Mouse (Mus musculus) brain, embryonic 14.5 days (tissue): Measurements from ENCODE around the gene Gtf2ird2. TPM values are rescaled to one million over a fixed set of nuclear protein-coding genes. Genes with fewer than 3 reads are reported as not detected.
A peak's percentile ranks its signal among the peaks of the same experiment; 100 is the strongest.

Experiments used
- DNase-seq: peaks from one replicate; pipeline ENCODE4 v3.0.0-alpha.2; 2011; ENCODE audit warnings: low read depth
- CTCF ChIP-seq: fragments of 200-500 bp; IDR thresholded peaks from 2 replicates; pipeline ENCODE4 v1.5.1; 2012; ENCODE audit warnings: inconsistent platforms, mild to moderate bottlenecking, moderate library complexity, borderline replicate concordance; ENCODE audit not compliant: insufficient read depth, insufficient read length; ENCODE audit errors: extremely low read depth
- POLR2A ChIP-seq: fragments of 200-500 bp; IDR thresholded peaks from 2 replicates; pipeline ENCODE4 v1.6.1; 2012; ENCODE audit warnings: mild to moderate bottlenecking, inconsistent platforms, borderline replicate concordance; ENCODE audit not compliant: poor library complexity, insufficient read depth, insufficient read length, severe bottlenecking; ENCODE audit errors: extremely low read depth
- polyA plus RNA-seq: library from polyadenylated mRNA; depleted of rRNA; stranded (reverse); fragments of >200 nt; gene quantifications from 2 replicates; pipeline ENCODE4 v1.2.3, GENCODE M21; 2012

Gtf2ird2 gene
- polyA plus RNA-seq, 1 experiment, result 22.1 TPM

DNA sequence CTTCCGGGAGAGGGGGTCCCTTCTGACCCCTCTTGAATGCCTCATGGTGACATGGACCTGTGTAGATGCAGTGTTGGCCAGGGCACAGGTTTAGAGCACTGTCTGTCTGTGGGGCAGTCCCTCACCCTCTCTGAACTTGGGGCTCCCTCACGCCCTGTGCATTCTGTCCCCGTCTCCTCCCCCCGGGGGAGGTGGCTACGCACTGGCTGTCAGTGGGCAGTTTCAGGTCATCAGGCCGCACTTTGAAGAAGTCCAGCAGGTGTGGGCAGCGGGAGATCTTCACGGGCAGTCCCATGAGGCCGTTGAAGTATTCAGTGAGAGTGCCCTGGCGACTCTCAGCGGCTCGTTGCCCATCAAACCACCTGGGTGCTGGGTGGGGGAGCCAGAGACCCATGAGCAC is 43.1 kb downstream of the Gtf2ird2 start:
- no peak for DNase-seq
- TF ChIP-seq POLR2A, result no peak

DNA sequence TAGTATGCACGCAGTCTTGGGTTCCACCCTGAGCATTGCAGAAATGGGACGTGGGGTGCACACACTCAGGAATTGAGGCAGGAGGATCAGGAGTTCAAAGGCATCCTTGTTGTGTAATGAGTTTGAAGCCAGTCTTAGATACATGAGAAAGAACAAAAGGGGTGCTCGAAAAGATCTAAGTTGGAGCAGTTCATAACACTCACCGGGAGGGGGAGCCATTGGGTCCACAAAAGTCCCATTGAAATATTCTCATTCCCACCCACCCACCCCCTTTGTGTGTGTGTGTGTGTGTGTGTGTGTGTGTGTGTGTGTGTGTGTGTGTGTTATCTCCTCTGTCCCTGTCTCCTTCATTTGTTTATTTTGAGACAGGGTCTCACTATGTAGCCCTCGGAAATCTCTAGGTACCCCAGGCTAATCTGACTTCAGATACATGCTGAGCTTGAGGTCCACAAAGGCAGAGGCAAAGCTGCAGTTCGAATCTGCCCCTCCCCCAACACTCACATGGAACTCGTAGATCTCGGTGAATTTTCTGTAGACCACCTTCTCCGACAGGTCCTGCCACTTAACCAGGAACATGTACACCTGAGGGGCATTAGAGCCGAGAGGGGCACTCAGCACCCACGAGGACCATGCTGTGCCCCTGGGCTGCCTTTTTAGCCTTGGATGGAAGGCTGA is 43.9 kb downstream of the Gtf2ird2 start:
- peak; percentile 59 for DNase-seq
- TF ChIP-seq CTCF (peak; percentile 44; the same call in 1 of the 2 replicates), POLR2A (no peak)

DNA sequence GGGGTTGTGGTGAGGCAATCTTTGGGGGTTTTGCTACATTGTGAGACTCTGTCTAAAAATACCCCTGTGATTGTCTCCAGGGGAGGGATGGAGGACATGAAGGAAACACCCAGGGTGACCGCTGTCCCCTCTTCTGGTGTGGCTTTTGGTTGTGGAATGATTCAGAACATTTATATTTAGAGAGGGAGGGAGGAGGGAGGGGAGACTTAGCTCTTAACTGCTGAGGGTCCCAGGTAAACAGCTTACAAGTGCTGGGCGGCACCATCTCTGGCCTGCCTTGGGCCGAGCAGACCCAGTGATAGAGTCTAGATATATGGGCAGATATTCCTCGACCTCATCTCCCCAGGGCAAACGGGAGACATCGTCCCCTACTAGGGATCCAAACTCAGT is 44.4 kb downstream of the Gtf2ird2 start:
- TF ChIP-seq POLR2A (no peak), CTCF (no peak)
- no peak for DNase-seq

DNA sequence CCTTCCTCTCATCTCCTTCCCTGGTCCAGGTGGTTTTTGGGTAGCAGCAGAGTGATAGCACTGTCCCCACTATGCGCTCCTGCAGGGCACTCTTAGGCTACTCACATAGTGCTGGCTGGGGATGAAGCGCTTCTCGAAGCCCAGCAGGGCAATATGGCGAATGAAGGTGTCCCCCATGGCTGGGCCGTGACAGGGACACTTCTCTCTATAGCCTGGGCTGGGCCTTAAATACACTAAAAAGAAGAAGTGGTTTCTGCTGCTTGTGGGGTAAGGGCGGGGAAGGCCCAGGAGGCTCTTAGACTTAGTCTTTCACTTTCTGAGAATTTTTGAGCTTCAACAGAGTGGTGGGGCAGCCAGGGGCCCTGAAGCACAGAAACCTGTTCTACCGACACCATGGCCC is 45.6 kb downstream of the Gtf2ird2 start, which contains the start of gene Ncf1:
Ncf1 (minus strand) TSS at position 235 of the 400 bp plus-strand sequence.
- no peak for TF ChIP-seq CTCF
- TF ChIP-seq POLR2A, result no peak
- no peak for DNase-seq

DNA sequence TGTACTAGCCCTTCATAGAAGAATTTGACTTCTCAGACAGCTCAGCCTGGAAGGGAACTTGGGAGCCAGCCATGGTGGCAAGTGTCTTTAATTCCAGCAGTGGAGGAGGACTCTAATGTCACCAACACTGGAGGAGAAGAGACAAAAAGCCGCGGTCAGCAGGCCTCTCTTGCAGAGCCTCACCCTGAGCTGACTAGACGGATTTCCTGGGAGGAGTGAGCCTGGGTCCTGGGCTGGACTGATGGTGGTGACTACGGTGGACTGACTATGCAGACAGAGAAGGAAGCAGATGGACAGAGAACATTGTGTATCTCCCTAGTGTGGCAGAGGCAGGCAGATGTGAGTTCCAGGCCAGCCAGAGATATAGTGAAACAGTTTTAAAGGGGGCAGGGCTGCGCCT is 47.6 kb downstream of the Gtf2ird2 start:
- DNase-seq, result no peak
- no peak for TF ChIP-seq POLR2A
- no peak for TF ChIP-seq CTCF

DNA sequence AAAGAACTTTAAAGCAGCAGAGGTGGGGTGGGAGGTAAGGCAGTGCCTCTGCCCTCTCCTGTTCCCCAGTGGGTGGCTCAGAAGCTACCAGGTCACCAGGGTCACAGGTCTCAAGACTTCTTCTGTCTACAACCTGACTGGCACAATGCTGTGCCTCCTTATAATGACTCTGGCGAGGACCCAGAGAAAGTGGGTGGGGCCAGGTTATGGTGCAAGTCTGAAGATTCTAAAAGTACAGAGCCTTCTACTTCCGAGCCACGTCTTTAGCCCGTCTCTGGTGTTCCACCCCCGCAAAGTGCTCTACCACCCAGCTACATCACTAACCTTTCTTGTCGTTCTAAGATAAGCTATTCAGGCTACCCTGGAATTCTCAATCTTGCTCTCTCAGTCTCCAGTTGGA is 48.3 kb downstream of the Gtf2ird2 start:
- DNase-seq, result no peak
- TF ChIP-seq POLR2A (no peak), CTCF (no peak)

DNA sequence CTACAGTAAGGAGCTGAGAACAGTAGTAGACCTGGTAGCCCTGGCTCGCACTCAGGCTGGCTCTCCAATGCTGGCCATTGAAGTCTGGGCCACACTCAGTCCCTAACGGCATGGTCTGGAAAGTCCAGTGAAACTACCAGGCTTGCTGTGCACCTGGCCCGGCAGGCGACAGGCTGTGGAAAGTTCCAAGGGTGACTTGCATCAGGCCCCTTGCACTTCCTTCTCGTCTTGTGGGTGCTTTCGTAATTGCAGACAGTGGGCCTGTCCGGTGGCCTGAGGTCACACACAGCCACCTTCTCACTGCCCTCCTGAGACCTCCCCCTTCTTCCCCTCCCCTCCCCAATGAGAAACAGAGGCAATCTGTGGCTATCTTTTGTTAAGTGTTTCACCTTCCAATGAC is 48.7 kb downstream of the Gtf2ird2 start:
- DNase-seq, result no peak
- no peak for TF ChIP-seq CTCF
- no peak for TF ChIP-seq POLR2A

DNA sequence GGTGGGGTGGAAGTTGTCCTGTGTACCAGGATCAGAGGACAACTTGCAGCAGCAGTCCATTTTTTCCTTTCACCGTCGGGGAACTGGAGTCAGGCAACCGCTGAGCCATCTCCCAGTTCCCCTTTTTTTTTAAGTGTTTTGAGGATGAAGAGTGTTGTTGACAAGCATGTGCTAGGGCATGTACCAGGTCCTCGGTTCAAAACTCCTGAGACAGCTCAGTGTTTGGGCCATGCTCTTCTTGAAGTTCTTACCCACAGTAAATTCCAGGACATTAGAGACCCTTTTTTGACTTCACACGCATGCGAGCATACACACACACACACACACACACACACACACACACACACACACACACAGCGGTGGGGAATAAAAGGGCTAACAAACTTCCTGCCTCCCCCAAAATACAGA is 49.4 kb downstream of the Gtf2ird2 start:
- TF ChIP-seq POLR2A (no peak), CTCF (no peak)

DNA sequence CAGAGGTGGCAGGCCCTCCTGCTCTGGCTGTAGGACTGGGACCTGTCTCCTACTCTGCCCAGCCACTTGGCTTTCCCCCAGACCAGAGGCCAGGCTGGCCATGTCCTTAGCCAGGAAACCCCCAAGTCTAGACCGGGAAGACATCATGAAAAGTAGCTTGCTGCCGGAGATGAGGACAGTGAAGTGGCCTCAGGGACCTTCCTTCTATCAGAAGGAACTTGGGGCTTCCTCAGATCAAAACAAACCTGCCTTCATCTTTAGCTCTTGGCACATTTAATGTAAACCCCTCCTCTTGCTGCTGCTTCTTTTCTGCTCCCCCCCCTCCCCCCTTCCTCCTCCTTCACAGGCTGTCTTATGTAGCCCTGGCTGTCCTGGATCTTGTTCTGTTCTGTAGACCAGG is 50.4 kb downstream of the Gtf2ird2 start:
- DNase-seq, result peak; percentile 26

More for the DNA sequence above, 49.4 kb downstream of the Gtf2ird2 start:
- no peak for DNase-seq

DNA sequence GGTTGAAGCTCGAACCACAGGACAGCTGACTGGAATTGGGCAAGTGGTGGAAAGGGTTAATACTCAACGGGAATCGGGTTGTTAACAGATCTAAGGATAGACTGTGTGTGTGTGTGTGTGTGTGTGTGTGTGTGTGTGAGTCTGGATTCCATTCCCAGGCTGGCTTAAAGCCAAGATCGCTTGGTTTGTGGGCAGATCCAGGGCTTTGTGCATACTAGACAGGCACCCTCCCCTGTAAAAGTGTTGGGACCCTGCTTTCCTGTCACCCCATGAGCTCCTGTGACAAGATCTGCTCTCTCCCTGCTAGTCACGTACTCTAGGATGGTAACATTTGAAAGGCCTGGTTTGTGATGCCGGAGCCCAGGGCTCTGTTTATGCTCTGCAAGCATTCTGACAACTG is 51.3 kb downstream of the Gtf2ird2 start:
- no peak for TF ChIP-seq POLR2A
- TF ChIP-seq CTCF, result no peak
- peak; percentile 86 for DNase-seq

More for the DNA sequence above, 50.4 kb downstream of the Gtf2ird2 start:
- no peak for TF ChIP-seq POLR2A
- TF ChIP-seq CTCF, result no peak

DNA sequence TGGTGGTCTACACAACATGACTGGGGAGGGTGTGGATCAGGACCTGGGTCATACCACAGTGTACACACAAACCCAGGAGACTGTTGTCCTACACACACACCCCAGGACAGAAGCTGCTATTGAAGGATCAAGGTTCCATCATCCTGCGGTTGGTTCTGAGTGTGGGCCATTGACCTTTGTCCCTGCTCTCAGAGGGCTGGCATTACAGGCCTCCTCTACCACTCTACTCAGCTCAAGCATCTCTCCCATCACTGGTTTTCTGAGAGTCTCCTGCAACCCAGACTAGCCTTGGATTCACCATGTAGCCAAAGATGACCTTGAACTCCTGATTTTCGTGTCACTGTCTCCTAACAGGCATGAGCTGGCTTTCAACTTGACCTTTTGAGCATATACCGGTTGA is 52.4 kb downstream of the Gtf2ird2 start:
- DNase-seq, result no peak
- TF ChIP-seq CTCF (no peak), POLR2A (no peak)

DNA sequence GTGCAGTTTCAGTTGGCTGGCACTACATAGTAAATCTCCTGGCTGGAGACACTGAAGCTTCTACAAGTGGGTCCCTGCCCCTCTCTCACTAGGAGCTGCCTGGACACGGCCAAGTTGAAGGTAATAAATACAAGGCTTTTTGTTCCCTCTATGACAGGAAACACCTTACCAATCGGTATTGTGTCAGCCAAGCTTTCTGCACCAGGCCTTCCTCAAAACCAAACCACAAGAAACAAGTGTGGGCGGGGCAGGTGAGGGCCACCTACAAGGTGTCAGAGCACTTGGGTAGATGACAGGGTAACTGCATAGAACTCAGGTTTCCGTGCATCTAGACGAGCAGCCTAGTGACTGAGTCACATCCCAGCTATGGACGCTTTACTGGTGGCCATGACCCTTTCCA is 53.0 kb downstream of the Gtf2ird2 start:
- no peak for TF ChIP-seq POLR2A
- no peak for TF ChIP-seq CTCF
- no peak for DNase-seq

DNA sequence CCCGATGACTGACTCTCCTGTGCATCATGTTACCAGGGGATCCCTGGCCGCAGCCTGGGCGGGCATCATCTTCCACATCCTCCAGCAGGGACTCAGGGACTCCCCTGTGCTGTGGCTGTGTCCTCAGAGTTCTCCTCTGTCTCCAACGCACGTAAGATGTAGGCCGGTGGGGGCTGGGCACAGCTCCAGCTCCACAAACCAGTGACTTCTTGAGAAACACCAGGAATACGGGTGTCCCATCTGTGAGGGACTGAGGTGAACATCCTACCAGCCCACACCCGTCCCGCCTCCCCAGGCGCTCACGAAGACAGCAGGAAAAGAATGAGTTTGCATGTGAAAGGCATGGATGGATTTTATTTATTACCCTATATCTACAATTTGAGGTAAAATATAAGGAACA is 53.7 kb downstream of the Gtf2ird2 start:
- no peak for DNase-seq
- TF ChIP-seq CTCF, result no peak
- TF ChIP-seq POLR2A, result no peak
